Mouse (Mus musculus) cerebellum, adult (tissue): ENCODE measurements around the gene Rab36.

ENCODE experiments used
- ATAC-seq: cut with Nextera tagmentation; 2 replicates; pipeline ENCODE4 v1.9.2; 2017; ENCODE audit warnings: mild to moderate bottlenecking, moderate library complexity, mixed read lengths; ENCODE audit not compliant: insufficient number of reproducible peaks, low FRiP score, low TSS enrichment

Rab36 gene

DNA sequence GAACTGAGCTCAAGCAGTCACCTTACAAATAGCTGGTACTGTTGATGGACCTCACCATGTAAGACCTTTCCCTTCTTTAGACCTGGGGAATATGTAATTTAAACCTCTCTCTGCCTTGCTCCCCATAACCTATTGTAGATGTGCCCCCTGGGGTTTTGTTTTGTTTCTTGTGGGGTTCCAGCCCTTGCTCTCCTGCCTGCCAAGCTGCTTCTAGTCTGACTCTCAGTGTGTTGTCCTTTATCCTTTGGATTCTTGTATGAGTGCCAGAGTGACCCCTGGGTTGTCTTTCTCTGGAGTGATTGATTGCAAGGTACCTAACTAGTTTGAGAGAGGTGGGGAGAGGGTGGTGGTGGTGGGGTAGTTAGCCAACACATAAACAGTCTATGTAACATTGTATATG lies 30.6 kb downstream of the Rab36 start:
- ATAC-seq, result no peak

DNA sequence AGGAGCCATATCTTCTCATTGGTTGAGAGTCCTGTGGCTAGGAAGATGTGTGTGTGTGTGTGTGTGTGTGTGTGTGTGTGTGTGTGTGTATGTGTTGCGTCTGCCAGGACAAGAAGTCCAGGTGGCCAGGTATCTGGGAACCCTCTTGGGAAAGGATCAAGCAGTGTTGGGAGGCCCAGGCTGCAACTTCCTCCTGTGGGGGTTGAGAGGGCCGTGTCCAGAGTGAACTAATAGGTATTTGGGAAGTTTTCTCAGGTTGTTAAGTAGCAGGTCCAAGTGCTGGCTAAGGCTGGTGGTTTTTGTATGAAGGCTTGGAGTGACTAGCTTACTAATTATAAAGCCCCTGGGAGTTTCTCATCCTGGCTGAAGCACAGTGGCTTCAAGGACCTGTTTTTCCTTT lies 31.2 kb downstream of the Rab36 start:
- no peak for ATAC-seq

DNA sequence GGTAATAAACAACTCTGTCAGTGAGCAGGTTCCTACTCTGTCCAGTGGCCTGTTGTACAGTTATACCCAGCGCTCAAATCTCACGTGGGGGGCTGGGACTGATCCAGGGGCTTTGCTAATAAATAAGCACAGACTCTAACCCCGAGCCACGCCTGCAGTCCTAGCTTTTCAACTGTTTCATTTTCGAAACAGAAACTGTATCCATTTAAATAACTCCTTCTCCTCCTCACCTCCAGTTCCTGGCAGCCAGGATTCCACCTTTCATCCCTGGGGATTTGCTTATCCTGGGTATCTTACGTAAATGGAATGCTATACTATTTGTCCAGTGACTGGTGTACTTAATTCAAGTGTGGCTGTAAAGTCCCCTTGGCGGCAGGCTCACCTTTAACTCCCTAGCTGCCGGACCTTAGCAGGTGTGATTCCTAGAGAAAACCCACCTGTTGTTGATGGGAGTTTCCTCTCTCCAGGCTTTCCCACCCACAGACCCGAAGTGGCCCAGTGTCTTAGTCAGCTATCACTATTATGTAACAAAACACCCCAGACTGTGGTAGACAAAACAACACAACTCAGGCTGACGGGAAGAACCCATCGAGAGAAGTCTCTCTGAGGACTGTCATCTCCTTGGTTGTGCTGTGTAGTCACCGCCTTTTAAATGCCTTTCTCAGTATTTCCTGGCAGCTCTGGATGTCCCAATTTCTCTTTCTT lies 31.9 kb downstream of the Rab36 start:
- ATAC-seq, result no peak

DNA sequence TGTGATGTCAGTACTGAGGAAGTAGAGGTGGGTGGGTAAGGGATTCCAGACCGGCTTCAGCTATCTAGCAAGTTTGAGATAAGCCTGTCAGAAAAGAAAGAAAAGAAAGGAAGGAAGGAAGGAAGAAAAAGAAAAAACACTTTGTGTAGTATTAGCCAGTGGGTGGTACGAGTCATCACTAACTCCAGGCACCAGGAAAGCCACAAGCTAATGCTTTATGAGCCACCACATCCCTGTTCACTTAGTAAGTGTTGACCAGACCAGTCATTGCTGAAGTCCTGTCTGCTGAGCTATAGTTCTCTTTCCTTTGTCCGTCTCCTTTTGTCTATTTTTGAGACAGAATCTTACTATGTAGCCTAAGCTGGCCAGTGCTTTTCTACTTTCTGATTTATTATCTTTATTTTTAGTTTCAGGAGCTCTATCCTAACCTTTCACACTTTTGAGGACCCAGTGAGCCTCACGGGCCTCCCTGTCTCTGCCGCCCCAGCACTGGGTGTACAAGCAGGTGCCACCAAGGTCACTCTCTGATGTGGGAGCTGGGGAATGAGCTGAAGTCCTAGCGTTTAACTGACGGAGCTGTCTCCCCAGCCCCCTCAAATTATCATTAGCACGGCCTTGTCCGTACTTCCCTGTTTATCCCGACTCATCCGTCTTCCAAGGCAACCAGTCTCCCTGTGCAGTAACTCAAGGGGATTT lies 33.6 kb downstream of the Rab36 start:
- no peak for ATAC-seq

DNA sequence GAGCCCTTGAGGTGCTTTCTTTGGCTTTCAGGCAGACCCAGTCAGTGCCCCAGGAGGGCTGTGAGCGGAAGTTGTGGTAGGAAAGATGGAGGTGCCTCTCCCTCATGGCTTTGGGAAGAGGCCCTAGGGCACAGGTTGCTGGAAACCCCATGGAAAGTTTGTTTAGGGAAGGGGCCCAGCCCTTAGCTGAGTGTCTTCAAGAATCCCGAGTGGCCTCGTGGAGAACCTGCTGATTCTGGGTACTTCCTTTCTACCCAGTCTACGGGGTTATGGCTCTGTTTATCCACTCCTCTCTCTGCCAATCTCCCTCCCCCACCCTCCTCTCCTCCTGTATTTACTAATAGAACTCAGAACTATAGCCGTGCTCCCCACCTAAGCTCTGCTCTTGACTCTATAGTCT lies 38.8 kb downstream of the Rab36 start:
- ATAC-seq, result no peak

DNA sequence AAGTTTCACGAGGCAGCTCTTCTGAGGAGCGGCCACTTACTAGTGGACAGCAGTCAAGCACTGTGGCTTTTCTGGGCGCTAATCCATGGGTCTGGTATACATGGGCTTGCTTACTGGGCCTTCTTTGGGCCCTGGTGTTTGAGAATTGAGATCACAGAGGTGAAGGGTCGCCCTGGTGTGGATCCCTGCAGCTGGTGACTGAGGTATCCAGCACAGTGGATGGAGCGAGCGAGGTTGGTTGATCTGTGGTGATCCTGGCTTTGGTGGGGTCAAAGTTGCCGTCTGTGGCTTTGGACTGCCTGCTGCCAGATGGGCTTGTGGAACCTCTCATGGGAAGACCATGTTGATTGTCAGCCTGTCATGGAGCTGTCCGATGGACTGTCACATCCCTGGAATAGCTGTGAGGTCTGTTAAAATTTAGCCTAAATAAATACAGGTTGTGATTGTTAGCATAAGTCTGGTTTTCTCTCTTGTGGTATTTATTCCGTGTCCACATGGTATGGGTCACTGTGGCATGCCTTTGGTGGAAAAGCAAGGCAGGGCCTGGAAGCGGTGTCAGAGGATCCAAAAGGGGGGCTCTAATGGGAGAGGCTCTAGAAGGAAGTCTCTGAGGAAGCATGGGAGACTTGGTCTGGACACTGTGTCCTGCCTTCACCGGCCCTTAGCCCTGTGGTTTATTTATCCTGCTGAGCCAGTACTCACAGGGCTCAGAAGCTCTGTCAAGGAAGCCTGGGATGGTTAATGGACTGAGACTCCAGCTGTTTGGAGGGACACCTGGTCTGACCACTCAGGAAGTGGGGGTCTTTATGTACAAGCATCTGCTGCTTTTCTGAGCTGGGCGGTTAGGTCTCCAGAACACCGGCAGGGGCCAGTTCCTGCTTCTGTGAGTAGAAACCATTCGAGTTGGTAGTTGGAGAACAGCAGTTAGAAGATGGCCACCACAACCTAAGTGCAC lies 41.6 kb downstream of the Rab36 start:
- no peak for ATAC-seq

DNA sequence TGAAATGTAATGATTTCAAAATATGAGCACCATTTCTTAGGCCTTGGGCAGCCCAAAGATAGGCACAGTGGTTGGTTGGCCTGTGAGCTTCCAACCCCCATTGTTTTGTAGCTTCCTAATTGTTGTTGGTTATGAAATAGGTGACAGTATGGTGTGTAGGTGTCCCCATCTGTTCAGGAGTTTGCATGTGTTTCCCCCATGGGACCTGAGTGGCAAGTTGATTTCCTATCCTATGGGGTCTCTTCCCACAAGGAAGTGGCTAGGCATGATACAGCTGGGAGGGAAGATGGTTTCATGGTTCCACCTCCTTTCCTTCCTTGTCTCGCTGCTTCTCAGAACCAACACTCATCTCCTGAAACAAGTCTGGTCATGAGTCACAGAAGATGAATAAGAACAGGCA lies 48.5 kb downstream of the Rab36 start:
- ATAC-seq, result no peak

DNA sequence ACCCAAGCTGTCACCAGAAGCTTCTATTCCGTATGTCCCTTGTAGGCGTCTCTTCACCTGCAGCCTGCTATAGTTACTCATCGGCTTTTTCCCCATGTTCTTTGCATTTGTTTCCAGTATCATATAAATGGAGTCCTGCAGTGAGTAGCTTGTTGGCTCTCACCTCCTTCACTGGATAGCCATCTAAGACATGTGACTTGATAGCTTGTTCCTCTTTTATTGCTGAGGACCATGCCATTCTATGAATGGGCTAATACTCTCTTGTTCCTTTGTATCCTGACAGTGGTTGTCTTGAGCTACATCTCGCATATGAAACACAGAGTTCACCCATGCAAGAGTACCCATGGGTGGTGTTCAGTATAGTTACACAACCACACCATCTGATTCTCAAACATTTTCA lies 51.6 kb downstream of the Rab36 start:
- no peak for ATAC-seq

DNA sequence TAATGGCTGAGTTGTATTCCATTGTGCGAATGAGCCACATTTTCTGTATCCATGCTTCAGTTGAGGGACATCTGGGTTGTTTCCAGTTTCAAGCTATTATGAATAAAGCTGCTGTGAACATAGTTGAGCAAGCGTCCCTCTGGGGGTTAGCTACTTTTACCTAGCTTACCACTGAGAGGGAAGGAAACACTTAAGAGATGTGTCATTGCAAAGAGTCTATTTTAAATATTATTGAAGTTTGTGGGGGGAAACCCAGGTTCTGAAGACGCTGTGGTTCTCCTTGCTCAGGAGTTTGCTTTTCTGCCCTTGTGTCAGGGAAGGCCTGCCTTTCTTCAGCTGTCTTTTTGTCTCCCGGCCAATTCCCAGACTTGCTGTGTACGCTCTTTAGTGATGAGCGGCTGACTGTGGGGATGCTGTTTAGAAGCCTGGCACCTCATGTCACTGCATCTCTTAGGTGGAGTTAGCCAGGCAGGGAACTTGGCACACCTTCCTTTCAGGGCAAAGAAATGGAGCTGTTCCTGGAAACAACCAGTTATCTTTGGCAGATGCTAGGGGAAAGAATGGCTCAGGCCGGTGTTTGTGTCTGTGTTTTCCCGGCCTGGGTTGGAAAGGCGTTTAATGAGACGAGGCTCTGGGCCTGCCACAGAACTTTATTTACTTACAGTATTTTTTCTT lies 54.8 kb downstream of the Rab36 start:
- ATAC-seq, result peak; percentile 77

DNA sequence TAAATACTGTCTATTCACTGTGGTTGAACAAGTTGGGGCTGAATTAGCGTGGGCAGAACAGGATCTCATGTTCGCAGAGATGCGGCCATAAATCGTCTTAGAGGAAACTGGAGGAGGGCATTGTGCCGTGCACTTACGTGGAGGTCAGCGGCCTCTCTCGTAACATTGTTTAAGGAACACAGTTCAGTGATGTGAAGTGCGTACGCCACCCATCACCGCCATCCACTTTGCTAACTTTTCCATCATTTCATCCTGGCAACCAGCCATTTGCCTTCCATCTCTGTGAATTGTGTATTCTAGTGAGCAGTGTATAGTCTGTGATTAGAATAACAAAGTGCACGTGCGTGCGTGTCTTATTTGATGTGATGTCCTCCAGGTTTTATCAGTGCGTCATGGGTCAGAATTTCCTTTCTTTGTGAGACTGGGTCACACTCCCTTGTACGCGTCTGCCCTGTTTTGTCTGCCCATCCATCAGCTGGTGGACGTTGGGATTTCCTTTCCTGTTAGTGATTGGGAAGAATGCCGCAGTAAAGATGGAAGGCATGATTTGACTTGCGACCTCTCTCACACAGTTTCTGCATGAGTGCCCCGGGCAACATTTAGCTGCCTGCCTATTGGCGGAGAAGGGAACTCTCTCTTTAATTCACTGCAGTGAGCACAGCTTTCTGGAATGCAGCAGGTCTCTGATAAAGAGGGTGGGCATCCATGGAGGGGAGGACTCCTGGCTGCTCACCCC lies 56.6 kb downstream of the Rab36 start:
- no peak for ATAC-seq

DNA sequence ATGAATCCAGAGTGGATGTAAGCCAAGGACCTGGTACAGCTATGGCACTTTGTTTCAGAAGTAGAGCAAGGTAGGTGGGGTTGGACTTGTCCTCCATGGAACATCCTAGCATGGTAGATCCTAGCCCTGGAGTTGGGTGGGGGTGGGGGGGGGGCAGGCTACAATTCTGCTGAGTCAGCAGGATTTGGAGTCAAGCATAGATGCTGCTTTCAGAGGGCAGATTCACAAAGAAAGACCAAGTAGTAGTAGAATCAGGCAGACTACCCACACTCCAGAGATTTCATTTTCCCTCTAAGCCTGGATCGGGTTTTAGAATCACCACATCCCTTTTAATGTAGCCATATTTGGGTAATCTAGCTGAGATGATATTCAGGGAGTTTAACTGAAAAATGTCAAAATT lies 57.5 kb downstream of the Rab36 start:
- ATAC-seq, result no peak

DNA sequence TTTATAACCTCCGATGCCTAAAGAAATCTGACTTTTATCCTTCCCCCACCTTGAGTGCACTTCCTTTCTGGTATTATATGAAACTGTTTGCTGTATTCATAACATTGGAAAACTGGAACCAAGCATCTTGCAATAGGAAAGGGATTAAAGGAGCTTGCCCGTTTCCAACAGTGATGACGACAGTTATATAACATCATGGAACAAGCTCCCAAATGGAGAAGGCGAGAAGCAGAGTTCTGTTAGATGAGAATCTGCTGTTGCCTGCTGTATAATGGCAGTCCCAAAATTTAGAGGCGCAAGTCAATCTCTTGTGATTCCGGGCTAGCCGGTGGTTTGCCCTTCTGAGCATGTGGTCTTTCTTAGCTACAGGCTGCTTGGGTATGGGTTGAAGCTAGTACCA lies 58.4 kb downstream of the Rab36 start:
- ATAC-seq, result no peak

DNA sequence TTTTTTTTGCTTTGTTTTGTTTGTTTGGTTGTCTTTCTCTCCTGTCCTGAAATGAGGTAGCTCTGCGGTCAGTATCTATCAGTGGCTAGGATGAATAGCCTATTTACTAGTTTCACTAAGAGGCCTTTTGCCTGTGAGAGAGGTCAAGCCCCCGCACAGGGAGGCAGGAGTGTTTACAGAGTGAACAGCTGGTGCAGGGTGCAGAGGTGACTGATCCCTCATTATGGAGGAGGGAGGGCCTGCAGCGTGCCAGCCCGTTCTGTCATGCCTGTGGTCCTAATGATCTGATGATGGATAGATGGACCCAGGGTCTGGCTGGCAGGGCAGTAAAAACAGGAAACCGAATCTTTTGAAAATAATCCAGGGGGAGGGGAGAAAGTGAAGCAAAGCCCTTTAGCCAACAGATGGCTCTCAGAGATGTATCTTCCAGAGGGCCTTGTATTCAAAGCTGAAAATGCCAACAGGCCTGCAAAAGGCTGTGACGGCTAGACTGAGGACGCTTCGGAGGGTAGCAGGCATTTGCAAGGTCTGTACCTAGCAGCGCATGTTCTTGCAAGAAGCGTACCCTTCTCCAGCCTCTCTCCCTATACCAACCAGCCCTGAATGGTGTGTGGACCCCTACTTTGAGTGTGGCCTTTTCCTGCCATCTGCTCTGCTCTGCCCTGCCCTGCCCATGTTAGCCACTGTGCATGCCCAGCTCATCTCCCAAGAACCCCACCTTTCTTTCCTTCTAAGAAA lies 61.8 kb downstream of the Rab36 start:
- ATAC-seq, result no peak

DNA sequence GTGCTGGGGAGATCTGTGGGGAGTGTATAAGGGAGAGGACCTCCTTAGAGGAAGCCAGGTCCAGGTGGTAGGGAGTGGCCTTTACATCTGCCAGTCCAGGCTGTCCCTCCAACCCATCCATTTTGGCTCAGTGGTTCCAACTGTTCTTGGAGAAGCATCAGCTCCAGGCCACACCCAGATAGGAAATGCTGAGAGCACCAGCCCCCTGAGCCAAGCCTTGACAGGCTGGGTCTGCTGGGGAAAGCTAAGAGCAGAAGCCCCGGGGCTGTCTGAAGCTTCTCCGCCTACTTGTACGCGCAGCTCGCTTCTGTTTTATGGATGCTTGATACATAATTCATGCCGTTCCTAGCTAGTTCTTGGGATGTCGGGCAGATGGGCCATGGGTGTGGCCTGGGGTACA lies 63.4 kb downstream of the Rab36 start:
- peak; percentile 60 for ATAC-seq

DNA sequence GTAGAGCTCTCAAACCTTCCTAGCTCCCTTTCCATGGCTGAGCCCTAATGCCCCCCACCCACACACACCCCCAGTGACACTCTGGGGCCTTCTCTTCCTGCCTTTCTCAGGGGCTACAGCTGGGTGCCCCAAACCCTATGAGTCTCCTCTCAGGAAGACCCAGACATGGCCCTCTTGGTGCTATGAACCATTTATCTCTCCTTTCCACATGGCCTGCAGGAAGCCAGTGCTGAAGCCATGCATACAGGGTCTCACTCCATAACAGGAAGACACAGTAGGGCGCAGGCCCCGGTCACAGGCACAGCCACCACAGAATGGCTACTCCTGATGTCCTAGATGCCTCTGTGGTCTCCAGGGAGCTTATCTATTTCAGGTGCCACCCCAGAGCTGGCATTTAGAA lies 66.6 kb downstream of the Rab36 start:
- no peak for ATAC-seq
